Mouse (Mus musculus): ENCODE results near the gene Rxrg. TPM values are rescaled to one million over a fixed set of nuclear protein-coding genes. Genes with fewer than 3 reads are reported as not detected.

The Rxrg gene
- 1 to 10 TPM; 6.9 to 7.8 TPM for total RNA-seq (2021)
- long read RNA-seq, experiment 1, transcript Rxrg-201 (10 exons, 2,110 nt): major isoform, 22 of 26 reads
- long read RNA-seq, experiment 1, partial matches to known transcripts: 1 of 26 reads
- long read RNA-seq, experiment 1, other reads (novel, unspliced or antisense): 3 of 26 reads
- long read RNA-seq, experiment 2, transcript Rxrg-201 (10 exons, 2,110 nt): major isoform, 5 of 7 reads
- long read RNA-seq, experiment 2, partial matches to known transcripts: 1 of 7 reads
- long read RNA-seq, experiment 2, other reads (novel, unspliced or antisense): 1 of 7 reads

GRCm38 (mm10) chr1:167598255-167599081 is at the start of gene Rxrg:
Rxrg (plus strand) TSS chr1:167598384.
- intact Hi-C loops (cut with DNase I): no loop called here

DNA sequence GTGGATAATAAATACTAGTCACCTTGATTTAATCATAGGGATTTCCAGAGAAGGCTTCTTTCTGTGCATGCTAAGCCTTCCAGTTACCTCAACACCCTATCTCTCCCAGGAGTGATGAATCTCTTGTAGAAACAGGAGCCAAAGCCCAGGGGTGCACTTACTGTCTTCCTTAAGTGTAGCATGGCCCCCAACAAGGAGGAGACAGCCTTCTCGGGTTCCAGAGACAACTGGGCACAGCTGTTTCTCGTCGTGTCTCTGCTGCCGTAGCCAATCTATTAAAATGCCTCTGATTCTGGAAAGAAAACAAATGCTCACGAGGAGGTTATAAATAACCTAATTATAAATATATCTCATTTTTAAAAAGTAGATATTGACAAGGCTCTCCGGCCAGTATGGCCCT is 48.9 kb upstream of the Rxrg start:
- intact Hi-C loops (cut with DNase I): no loop called here
- no peak for DNase-seq (ENCODE audit: low spot score in 2 of 2)

More at GRCm38 (mm10) chr1:167598255-167599081, at the start of gene Rxrg:
- peak; percentile 66 to 69 for DNase-seq (ENCODE audit: low spot score in 2 of 2)

DNA sequence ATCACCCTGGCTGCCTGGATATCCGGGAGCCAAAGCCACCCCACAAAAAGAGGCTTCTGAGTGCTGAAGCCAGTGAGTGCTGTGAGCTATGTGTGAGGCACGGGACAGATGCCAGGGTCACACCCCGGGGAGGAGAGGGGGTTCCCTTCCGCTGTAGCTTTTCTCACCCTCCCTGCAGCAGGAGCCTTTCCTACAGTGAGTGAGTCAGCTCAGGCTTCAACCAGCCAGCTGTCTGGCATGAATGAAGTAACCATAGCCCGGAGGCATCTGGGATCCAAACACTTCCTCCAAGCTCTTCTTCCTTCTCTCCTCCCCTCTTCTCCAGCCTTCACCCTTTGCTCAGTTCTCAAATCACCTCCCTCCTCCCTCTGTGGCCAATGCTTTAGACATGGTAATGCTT is 46.6 kb upstream of the Rxrg start:
- intact Hi-C loops (cut with DNase I): no loop called here
- DNase-seq (ENCODE audit: low spot score in 2 of 2): peak; percentile 41 to 47

- intact Hi-C loops (cut with DNase I): no loop called here
- no peak for DNase-seq (ENCODE audit: low spot score in 2 of 2)
Observed at GRCm38 (mm10) chr1:167553959-167554526, 44.1 kb upstream of the Rxrg start.

- DNase-seq (ENCODE audit: low spot score in 2 of 2): no peak
- intact Hi-C loops (cut with DNase I): no loop called here
Observed at GRCm38 (mm10) chr1:167566571-167566970, 31.6 kb upstream of the Rxrg start.

GRCm38 (mm10) chr1:167579131-167579530 is 19.1 kb upstream of the Rxrg start:
- no peak for DNase-seq (ENCODE audit: low spot score in 2 of 2)
- intact Hi-C loops (cut with DNase I): no loop called here

DNA sequence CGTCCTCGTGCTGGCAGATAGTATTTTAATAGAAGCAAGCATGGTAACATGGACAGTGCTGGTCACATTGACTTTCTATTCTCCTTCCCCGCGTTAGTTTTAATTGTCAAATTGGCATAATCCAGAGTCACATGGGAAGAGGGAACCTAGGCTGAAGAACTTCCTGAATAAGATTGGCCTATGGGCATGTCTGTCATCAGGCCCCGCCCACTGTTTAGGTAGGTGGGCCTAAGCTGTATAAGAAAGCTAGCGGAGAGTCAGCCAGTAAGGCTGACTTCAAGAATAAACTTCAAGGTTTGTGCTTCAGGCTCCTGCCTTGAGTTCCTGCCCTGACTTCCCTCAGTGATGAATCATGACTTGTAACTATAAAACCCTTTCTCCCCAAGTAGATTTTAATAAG is 15.0 kb upstream of the Rxrg start:
- intact Hi-C loops (cut with DNase I): no loop called here
- DNase-seq (ENCODE audit: low spot score in 2 of 2): no peak

DNA sequence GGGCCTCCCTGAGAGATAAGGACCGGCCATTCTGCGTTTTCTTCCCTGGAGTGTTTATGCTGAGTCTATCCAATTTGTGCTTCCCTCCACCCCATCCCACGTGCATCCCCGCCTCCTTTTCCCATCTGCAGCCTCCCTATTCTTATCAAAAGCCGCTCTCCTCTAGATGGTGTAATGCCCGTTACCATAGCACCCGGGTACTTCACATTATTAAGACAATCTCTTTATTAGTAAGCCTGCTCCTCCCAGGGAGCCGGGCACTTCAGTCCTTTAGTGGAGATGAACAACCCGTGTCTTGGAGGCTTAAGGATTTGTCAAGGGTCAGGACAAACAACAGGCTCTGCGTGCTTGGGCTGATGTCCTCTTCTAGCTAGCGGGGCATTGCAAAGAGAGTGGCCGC is 14.3 kb upstream of the Rxrg start:
- intact Hi-C loops (cut with DNase I): no loop called here
- no peak for DNase-seq (ENCODE audit: low spot score in 2 of 2)

GRCm38 (mm10) chr1:167588747-167589558 is 9.2 kb upstream of the Rxrg start:
- DNase-seq (ENCODE audit: low spot score in 2 of 2): peak in 1 of 2 experiments; percentile 21
- intact Hi-C loops (cut with DNase I): no loop called here

- intact Hi-C loops (cut with DNase I): no loop called here
Observed at GRCm38 (mm10) chr1:167592175-167592574, 6.0 kb upstream of the Rxrg start.

DNA sequence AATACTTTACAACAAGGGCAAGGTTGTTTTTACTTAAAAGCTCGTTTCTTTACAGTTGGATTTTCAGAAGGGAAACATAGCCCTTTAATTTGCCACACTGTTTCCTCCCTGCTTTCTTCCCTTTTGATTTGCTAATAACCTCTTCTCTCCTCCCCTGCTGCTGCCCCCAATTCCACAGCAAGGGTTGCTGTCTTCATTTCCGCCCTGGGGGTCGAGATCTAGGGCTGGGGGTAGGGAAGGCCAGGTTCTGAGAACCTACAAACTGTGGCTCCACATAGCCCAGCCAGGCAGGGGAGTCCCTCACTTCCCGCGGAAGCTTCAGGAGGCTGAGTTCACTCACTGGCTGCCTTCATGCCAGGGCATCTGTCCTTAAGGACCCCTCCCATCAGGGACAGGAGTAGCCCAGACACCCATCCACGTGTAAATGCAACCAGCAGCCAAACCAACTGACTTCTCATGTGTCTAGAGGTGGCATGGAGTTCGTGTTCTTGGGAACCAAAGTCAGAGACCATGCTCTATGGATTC is 1.1 kb downstream of the Rxrg start:
- intact Hi-C loops (cut with DNase I): no loop called here
- DNase-seq (ENCODE audit: low spot score in 2 of 2): no peak

More at GRCm38 (mm10) chr1:167592175-167592574, 6.0 kb upstream of the Rxrg start:
- no peak for DNase-seq (ENCODE audit: low spot score in 2 of 2)

- DNase-seq (ENCODE audit: low spot score in 2 of 2): peak; percentile 55 to 75
- intact Hi-C loops (cut with DNase I): no loop called here
Observed at GRCm38 (mm10) chr1:167608201-167608741, 10.1 kb downstream of the Rxrg start.

DNA sequence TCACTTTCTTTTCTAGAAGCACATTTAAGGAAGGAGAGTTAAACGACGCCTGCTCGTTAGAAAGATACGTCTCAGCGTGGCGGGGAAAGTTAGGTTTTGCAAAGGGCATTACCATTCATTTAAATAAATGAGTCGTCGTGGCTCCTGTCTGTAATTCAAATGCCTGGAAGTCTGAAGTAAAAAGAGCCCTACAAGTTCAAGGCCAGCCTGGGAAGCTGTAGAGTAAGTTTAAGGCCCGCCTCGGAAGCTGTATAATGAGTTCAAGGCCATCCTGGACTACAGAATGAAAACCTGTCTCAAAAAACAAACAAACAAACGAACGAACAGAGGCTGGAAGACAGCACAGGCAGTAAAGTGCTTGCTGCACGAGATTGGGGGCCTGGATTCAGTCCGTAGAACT is 18.9 kb downstream of the Rxrg start:
- intact Hi-C loops (cut with DNase I): no loop called here
- no peak for DNase-seq (ENCODE audit: low spot score in 2 of 2)

DNA sequence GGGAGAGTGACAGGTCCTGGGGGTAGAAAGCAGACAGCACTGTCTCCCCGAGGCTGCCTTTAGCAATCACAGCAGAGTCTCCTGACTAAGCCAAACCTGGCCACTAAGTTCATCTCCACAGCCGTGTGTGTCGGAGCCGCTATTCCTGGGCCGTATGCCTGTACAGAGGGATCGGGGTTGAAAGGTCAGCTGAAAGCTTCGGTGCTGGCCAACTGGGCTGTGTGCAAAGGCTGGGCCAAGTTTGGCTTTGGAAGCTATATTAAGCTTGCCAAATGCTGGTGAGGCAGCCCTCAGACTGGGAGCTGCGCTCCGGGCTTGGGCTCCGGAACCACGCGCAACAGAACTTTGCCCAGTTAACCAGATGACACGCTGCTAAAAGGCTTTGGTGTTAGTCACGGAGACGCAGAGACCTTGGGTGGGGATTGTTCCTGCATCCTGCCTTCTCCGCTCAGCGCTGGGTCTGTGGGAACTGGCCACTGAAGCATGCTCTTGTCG is 19.9 kb downstream of the Rxrg start:
- intact Hi-C loops (cut with DNase I): no loop called here
- DNase-seq (ENCODE audit: low spot score in 2 of 2): no peak

GRCm38 (mm10) chr1:167620206-167620795 is 22.1 kb downstream of the Rxrg start:
- intact Hi-C loops (cut with DNase I): no loop called here
- no peak for DNase-seq (ENCODE audit: low spot score in 2 of 2)

DNA sequence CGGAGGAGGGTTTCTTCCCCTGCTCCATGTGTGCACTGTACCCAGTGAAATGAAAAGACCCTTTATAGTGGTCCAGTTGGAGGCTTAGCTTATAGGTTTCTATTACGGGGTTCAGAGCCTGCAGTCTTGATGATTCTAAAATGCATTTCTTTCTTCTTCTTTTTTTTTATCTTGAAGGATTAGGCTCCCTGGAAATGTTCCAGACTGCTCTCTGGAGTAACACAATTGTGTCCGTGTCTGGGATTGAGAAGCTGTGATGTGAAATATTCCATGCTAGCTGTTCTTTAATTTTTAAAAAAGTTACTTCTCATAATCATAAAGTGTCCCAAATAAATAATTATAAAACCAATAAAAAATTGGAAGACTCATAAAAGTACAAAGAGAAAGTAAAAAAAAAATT is 26.9 kb downstream of the Rxrg start:
- intact Hi-C loops (cut with DNase I): no loop called here
- DNase-seq (ENCODE audit: low spot score in 2 of 2): no peak

GRCm38 (mm10) chr1:167631765-167632164 is 33.6 kb downstream of the Rxrg start:
- intact Hi-C loops (cut with DNase I): no loop called here
- no peak for DNase-seq (ENCODE audit: low spot score in 2 of 2)

DNA sequence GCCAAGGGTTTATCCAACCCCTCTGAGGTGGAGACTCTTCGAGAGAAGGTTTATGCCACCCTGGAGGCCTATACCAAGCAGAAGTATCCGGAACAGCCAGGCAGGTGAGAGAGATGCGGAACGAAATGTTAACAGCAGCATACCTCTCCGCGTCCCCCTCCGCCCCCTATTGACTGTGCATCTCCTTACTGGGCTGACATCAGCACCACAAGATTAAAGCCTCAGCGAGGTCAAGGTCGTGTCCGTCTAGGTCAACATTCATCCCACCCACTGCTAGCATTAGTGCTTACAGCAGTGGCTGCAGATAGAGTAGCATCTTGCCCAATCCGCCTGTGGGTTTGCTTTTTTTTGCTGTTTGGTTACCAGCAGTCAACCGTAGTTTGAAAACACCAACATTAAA is 37.5 kb downstream of the Rxrg start:
- intact Hi-C loops (cut with DNase I): no loop called here
- no peak for DNase-seq (ENCODE audit: low spot score in 2 of 2)

DNA sequence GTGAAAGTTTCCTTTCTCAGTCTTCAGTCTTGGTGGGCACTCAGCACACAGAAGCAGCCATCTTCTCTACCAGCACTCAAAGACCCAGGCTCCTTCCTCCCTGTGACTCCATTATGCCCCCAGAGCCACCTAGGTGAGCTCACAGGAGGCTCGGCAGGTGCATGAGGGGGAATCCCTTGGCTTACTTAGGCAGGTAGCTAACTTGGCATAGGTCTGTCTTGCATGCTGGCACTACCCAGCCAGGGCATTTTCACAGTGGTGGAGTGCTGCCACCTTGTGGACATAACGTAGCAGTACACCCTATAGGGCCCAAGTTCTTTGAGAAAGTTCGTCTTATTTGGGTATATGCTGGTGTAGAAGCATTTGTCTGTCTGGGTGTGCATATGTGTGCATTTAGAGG is 38.8 kb downstream of the Rxrg start:
- intact Hi-C loops (cut with DNase I): loop anchor here (1.0 kb wide), 1 partner anchor 223 kb away; no protein-coding TSS in a partner anchor
- peak; percentile 78 to 82 for DNase-seq (ENCODE audit: low spot score in 2 of 2)
